Mouse (Mus musculus): ENCODE measurements at regions not wholly inside any gene's neighbourhood (a gene's known extent, or its start where the extent isn't known, plus 50 kb on each side); places are given as distances from the start of the nearest gene placed in this dataset.
A peak's percentile ranks its signal among the peaks of the same experiment; 100 is the strongest.
"Not testable (repeated sequence)": the region's sequence is repeated elsewhere in the genome, so short reads cannot be mapped to it uniquely, and the experiment has no call there.

- no peak for DNase-seq
Measured at GRCm38 (mm10) chr2:129883417-129883816, 83.1 kb downstream of the Stk35 start.

GRCm38 (mm10) chr2:129884316-129884715 lies 84.0 kb downstream of the Stk35 start:
- no peak for DNase-seq

GRCm38 (mm10) chr2:129885536-129885935 lies 85.2 kb downstream of the Stk35 start:
- peak; percentile 75 to 85 for DNase-seq

- DNase-seq = no peak
Measured at GRCm38 (mm10) chr2:129893231-129893630, 92.9 kb downstream of the Stk35 start.

- no peak for DNase-seq
Measured at GRCm38 (mm10) chr2:129893832-129894231, 93.5 kb downstream of the Stk35 start.

- DNase-seq = no peak
Measured at GRCm38 (mm10) chr2:129894906-129895305, 94.6 kb downstream of the Stk35 start.

GRCm38 (mm10) chr2:129895369-129895768 lies 95.1 kb downstream of the Stk35 start:
- DNase-seq = no peak

GRCm38 (mm10) chr2:129896696-129897095 lies 96.4 kb downstream of the Stk35 start:
- no peak for DNase-seq

GRCm38 (mm10) chr2:129903383-129904135 lies 103.2 kb downstream of the Stk35 start:
- no peak for DNase-seq

GRCm38 (mm10) chr2:129904753-129905152 lies 104.4 kb downstream of the Stk35 start:
- DNase-seq = peak; percentile 18 to 54

- peak; percentile 57 to 65 for DNase-seq
Measured at GRCm38 (mm10) chr2:129908701-129909425, 103.3 kb upstream of the Tgm3 start.

- no peak for DNase-seq
Measured at GRCm38 (mm10) chr2:129911203-129911921, 100.8 kb upstream of the Tgm3 start.

GRCm38 (mm10) chr2:129912556-129912955 lies 99.6 kb upstream of the Tgm3 start:
- DNase-seq = no peak

- DNase-seq = no peak
Measured at GRCm38 (mm10) chr2:129914261-129914660, 97.9 kb upstream of the Tgm3 start.

- DNase-seq = peak; percentile 28 to 66
Measured at GRCm38 (mm10) chr2:129916411-129916810, 95.7 kb upstream of the Tgm3 start.

- DNase-seq = peak; percentile 14 to 33
Measured at GRCm38 (mm10) chr2:129918141-129918790, 93.9 kb upstream of the Tgm3 start.

GRCm38 (mm10) chr2:129919551-129919950 lies 92.6 kb upstream of the Tgm3 start:
- DNase-seq = no peak

- DNase-seq = no peak
Measured at GRCm38 (mm10) chr2:129927218-129927617, 84.9 kb upstream of the Tgm3 start.

- DNase-seq = no peak
Measured at GRCm38 (mm10) chr2:129933578-129933977, 78.6 kb upstream of the Tgm3 start.

GRCm38 (mm10) chr2:129942824-129943223 lies 69.3 kb upstream of the Tgm3 start:
- DNase-seq = no peak

GRCm38 (mm10) chr2:129947847-129948553 lies 64.1 kb upstream of the Tgm3 start:
- DNase-seq = no peak

- not testable (repeated sequence) for DNase-seq
Measured at GRCm38 (mm10) chr2:129949786-129950185, 62.4 kb upstream of the Tgm3 start.
